Mouse (Mus musculus) ES-E14 (cell line): Measurements from ENCODE around the gene Arsb. TPM values are rescaled to one million over a fixed set of nuclear protein-coding genes. Genes with fewer than 3 reads are reported as not detected.

ENCODE experiments used
- DNase-seq: peaks from one replicate; pipeline ENCODE4 v3.0.0-alpha.2; 2013; ENCODE audit warnings: low read depth, low spot score
- H3K27ac ChIP-seq: 2 replicates; pipeline ENCODE4 v1.5.1; 2012; ENCODE audit warnings: low read depth, mild to moderate bottlenecking, low read length, moderate library complexity, mixed read lengths; ENCODE audit not compliant: poor library complexity, insufficient read depth, severe bottlenecking
- H3K36me3 ChIP-seq: 2 replicates; pipeline ENCODE4 v1.6.1; 2012; ENCODE audit warnings: mild to moderate bottlenecking, low read length, moderate library complexity, mixed read lengths; ENCODE audit not compliant: control insufficient read depth, poor library complexity, insufficient read depth, severe bottlenecking
- H3K4me1 ChIP-seq, 2 experiments: fragments of 150-350 bp in 1 of 2; sonication (generic) in 1 of 2; 2 replicates each; pipeline ENCODE4 v1.6.1; 2012; ENCODE audit warnings: low read length in 2 of 2, mild to moderate bottlenecking in 1 of 2, mixed read lengths in 1 of 2; ENCODE audit not compliant: control insufficient read depth in 2 of 2, insufficient read depth in 2 of 2, poor library complexity in 1 of 2
- H3K4me3 ChIP-seq, 2 experiments: fragments of 150-350 bp in 1 of 2; sonication (generic) in 1 of 2; 2 replicates each; pipeline ENCODE4 v1.5.1; 2012; ENCODE audit warnings: low read length in 2 of 2, low read depth in 1 of 2, mild to moderate bottlenecking in 1 of 2, mixed read lengths in 1 of 2; ENCODE audit not compliant: insufficient read depth in 1 of 2, poor library complexity in 1 of 2, severe bottlenecking in 1 of 2
- H3K9ac ChIP-seq: 2 replicates; pipeline ENCODE4 v1.6.1; 2012; ENCODE audit warnings: low read depth, mild to moderate bottlenecking, low read length, mixed read lengths; ENCODE audit not compliant: poor library complexity, insufficient read depth, severe bottlenecking
- H3K9me3 ChIP-seq: fragments of 150-350 bp; sonication (generic); 2 replicates; pipeline ENCODE4 v1.6.1; 2012; ENCODE audit warnings: low read depth, mild to moderate bottlenecking, low read length; ENCODE audit not compliant: control insufficient read depth, insufficient read depth
- CHD2 ChIP-seq: IDR thresholded peaks from 2 replicates; pipeline ENCODE4 v1.6.1; 2014; ENCODE audit warnings: mild to moderate bottlenecking, low read depth, low read length, inconsistent platforms
- HCFC1 ChIP-seq: IDR thresholded peaks from 2 replicates; pipeline ENCODE4 v1.6.1; 2012; ENCODE audit warnings: low read length, inconsistent platforms, borderline replicate concordance; ENCODE audit not compliant: insufficient read depth
- MAFK ChIP-seq: IDR thresholded peaks from 2 replicates; pipeline ENCODE4 v1.6.1; 2014; ENCODE audit warnings: mild to moderate bottlenecking, low read depth, low read length, inconsistent platforms; ENCODE audit not compliant: insufficient read depth
- ZC3H11A ChIP-seq: IDR thresholded peaks from 2 replicates; pipeline ENCODE4 v1.6.1; 2012; ENCODE audit warnings: low read depth, mild to moderate bottlenecking, inconsistent platforms, low read length, borderline replicate concordance
- ZNF384 ChIP-seq: IDR thresholded peaks from 2 replicates; pipeline ENCODE4 v1.6.1; 2012; ENCODE audit warnings: low read depth, low read length, inconsistent platforms
- in situ Hi-C, 2 experiments: fragments of 600-800 bp; cut with MboI; formaldehyde crosslinking; loops; one replicate each; pipeline ENCODE4 v1.15.1; 2025; ENCODE audit warnings: low sequenced_read_pairs in 2 of 2, inconsistent platforms in 1 of 2; ENCODE audit not compliant: unreplicated experiment in 2 of 2
- total RNA-seq: library from RNA; depleted of rRNA; stranded (reverse); fragments of 300-350 nt; gene quantifications from 2 replicates; pipeline ENCODE4 v1.2.3, GENCODE M21; 2012

The Arsb gene
- total RNA-seq, 1 experiment, result 1.1 TPM

DNA sequence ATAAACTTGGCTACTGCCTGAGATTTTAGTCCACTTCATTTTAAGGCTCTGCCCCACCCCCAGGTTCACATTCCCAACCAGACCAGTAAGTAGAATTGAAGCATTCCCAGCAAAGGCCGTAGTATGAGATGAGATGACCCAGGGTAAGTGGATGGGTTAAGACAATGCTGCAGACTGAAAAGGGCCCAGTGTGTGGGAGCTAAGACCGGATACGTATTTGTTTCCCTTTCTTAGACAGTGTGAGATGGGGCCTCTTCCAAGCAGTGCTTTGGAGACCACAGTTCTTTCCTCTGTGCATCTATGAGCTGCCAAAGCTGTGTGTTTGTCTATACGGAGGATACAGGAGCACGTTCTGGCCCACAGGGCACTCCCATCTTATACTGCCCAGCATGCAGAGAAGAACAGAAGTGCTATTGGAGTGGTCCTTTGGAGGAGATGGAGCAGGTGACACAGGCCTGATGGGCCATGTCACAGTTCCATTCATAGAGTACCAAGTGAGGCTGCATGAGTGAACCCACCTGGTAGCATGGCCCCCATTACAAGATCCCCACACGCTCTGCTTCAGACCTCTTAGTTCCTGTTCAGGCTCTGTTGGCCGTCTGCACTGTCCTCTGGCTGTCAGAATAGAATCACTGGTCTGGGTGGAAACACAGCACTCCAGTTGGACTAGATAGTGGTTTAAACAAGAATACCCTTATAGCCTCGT lies 148.8 kb downstream of the Arsb start:
- Histone ChIP-seq H3K9ac (no peak overlapping the region), H3K4me1 (peaks cover 0 to 2% of the 10 kb centered on the region in 2 experiments; a peak in 2 of 4 replicates), H3K36me3 (no peaks in the 10 kb centered on the region), H3K27ac (no peak overlapping the region), H3K4me3 (no peak overlapping the region), H3K9me3 (no peaks in the 10 kb centered on the region)
- no peak for DNase-seq
- no peak for TF ChIP-seq HCFC1
- TF ChIP-seq MAFK, result no peak
- no peak for TF ChIP-seq ZNF384
- TF ChIP-seq ZC3H11A, result no peak
- in situ Hi-C loops, result no loop called here

- no peaks in the 10 kb centered on the region for H3K36me3 ChIP-seq
- H3K4me1 ChIP-seq, result peaks cover 0 to 2% of the 10 kb centered on the region in 2 experiments; a peak in 2 of 4 replicates
- no peak for TF ChIP-seq CHD2
- TF ChIP-seq HCFC1, result no peak
- in situ Hi-C loops, result no loop called here
- H3K9me3 ChIP-seq, result no peaks in the 10 kb centered on the region
- no peak for DNase-seq
- H3K9ac ChIP-seq, result no peak overlapping the region
- H3K4me3 ChIP-seq, result no peak overlapping the region
- no peak overlapping the region for H3K27ac ChIP-seq
Measured at GRCm38 (mm10) chr13:93920786-93921300, 149.4 kb downstream of the Arsb start.

DNA sequence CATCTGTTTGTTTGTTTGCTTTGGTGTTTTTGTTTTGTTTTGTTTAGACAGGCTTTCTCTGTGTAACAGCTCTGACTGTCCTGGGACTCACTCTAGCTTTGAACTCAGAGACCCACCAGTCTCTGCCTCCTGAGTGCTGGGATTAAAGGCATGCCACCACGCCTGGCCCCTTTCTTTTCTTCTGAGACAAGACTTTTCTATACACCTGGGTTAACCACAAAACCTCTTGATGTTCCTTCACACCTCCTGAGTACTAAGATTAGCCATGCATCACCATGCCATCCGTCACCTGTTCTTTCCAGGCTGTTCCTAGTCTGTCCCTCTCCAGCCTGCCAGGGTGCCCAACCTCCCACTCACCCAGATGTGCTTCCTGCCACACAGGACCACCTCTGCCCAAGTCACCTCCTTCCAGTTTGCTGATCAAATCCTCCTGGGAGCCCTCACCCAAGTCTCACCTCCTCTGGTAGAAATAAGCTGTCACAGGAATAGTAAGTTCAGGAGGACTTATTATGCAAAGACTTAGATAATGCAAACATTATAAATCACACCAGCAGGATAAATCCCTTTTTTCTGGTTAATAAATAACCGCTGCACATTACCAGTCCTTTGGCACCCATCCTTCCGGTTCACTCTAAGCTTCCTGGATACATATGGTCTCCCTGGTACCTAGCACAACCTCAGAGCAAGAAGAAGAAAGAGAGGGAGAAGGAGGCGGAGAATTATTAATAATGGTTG lies 150.6 kb downstream of the Arsb start:
- H3K4me3 ChIP-seq, result no peak overlapping the region
- H3K4me1 ChIP-seq, result peaks cover 0 to 2% of the 10 kb centered on the region in 2 experiments; a peak in 2 of 4 replicates
- in situ Hi-C loops, result no loop called here
- H3K9me3 ChIP-seq, result no peaks in the 10 kb centered on the region
- no peak for DNase-seq
- no peak overlapping the region for H3K9ac ChIP-seq
- H3K27ac ChIP-seq, result no peak overlapping the region
- no peaks in the 10 kb centered on the region for H3K36me3 ChIP-seq
- no peak for TF ChIP-seq ZNF384
- TF ChIP-seq CHD2, result no peak
- TF ChIP-seq HCFC1, result no peak
- TF ChIP-seq ZC3H11A, result no peak
- TF ChIP-seq MAFK, result no peak

DNA sequence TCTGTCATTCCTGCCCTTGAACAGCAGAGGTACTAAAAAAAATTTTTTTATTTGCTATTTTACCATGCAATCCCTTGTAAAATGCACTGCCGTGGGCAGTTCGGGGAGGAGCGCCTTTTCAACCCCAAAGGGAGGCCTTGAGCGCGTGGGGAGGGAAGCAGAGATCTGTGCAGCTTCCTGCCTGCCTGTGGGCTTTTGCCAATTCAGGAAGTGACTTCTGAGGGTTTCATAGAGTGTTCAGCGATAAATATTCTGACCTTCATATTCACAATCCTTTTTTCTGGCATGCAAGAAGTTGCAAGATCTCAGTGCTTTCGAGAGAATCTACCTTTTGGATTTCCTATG lies 151.1 kb downstream of the Arsb start:
- in situ Hi-C loops, result no loop called here
- TF ChIP-seq HCFC1 (no peak), ZNF384 (no peak), CHD2 (no peak), MAFK (no peak), ZC3H11A (no peak)

More for the DNA sequence above, 151.1 kb downstream of the Arsb start:
- no peaks in the 10 kb centered on the region for H3K9me3 ChIP-seq
- peaks cover 0 to 2% of the 10 kb centered on the region in 2 experiments; a peak in 2 of 4 replicates for H3K4me1 ChIP-seq
- no peak for DNase-seq
- no peak overlapping the region for H3K4me3 ChIP-seq
- H3K9ac ChIP-seq, result no peak overlapping the region
- H3K27ac ChIP-seq, result no peak overlapping the region
- no peaks in the 10 kb centered on the region for H3K36me3 ChIP-seq
